ENCODE assay signal across 26 mouse cellular contexts in the genomic region with DNA sequence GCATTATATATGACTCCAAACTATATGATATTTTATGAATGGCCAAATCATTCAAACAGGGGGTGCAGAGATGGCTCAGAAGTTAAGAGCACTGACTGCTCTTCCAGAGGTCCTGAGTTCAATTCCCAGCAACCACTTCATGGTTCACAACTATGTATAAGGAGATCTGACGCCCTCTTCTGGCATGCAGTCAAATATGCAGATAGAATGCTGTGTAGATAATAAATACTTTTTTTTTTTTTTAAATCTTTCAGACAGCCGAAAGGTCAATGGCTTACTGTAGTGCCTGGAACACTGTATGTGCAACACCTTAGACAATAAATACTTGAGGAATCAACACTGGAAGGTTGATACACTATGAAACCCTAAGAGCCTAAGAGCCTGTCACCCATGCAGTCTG. TPM values are rescaled to one million over a fixed set of nuclear protein-coding genes. Genes with fewer than 3 reads are reported as not detected.
"Had no signal": no experiment of that assay in that cellular context is flagged by ENCODE, and none has a peak within 500 bp of the region (broad histone marks: within the 10 kb centered on the region; RNA-seq: fewer than 3 reads in every experiment).

No protein-coding gene starts in this region.

- H3K36me3 ChIP-seq: limb, embryonic 12.5 days; limb, embryonic 15.5 days; liver, embryonic 15.5 days; midbrain, embryonic 13.5 days had no signal

- H3K4me3 ChIP-seq: limb, embryonic 12.5 days; limb, embryonic 15.5 days; liver, embryonic 15.5 days; midbrain, embryonic 13.5 days had no signal

- H3K27ac ChIP-seq: kidney, postnatal 0 days; limb, embryonic 12.5 days; limb, embryonic 15.5 days; liver, embryonic 15.5 days; macrophage; midbrain, embryonic 13.5 days; stomach, postnatal 0 days had no signal

- H3K4me1 ChIP-seq: limb, embryonic 12.5 days; limb, embryonic 15.5 days; midbrain, embryonic 13.5 days had no signal

- H3K27me3 ChIP-seq: limb, embryonic 12.5 days; limb, embryonic 15.5 days; liver, embryonic 15.5 days; midbrain, embryonic 13.5 days had no signal

- H3K9ac ChIP-seq: limb, embryonic 12.5 days; limb, embryonic 15.5 days; liver, embryonic 15.5 days; midbrain, embryonic 13.5 days had no signal

- H3K9me3 ChIP-seq: limb, embryonic 12.5 days; limb, embryonic 15.5 days; liver, embryonic 15.5 days; midbrain, embryonic 13.5 days had no signal

- DNase-seq: kidney, adult 2 months; kidney, postnatal 25 days; left cerebral cortex, postnatal 4 days; lung, adult 2 months; right cerebral cortex, postnatal 14 days; right cerebral cortex, postnatal 4 days; thymus, postnatal 25 days had no signal

RNA-seq across cellular contexts. Expression of gene Havcr2, which starts 24.6 kb away (rescaled TPM):
- polyA plus RNA-seq: limb, embryonic 12.5 days; stomach, embryonic 14.5 days had no signal

RNA-seq across cellular contexts. Expression of gene Fam71b, which starts 33.8 kb away (rescaled TPM):
- total RNA-seq: layer of hippocampus, adult 8-10 months; layer of hippocampus, postnatal 10 days; left cerebral cortex, adult 8-10 months; left cerebral cortex, postnatal 14 days; left cerebral cortex, postnatal 4 days; midbrain, postnatal 0 days had no signal
- polyA plus RNA-seq: kidney, embryonic 14.5 days; kidney, postnatal 0 days; limb, embryonic 12.5 days; limb, embryonic 15.5 days; liver, embryonic 11.5 days; liver, embryonic 15.5 days; lung, embryonic 16.5 days; macrophage; midbrain, embryonic 13.5 days; midbrain, postnatal 0 days; neural tube, embryonic 11.5 days; neural tube, embryonic 14.5 days; stomach, embryonic 14.5 days; stomach, postnatal 0 days; urinary bladder, adult 2 months had no signal

RNA-seq across cellular contexts. Expression of gene Itk, which starts 40.8 kb away (rescaled TPM):
- polyA plus RNA-seq: limb, embryonic 12.5 days; midbrain, embryonic 13.5 days; neural tube, embryonic 11.5 days; neural tube, embryonic 14.5 days had no signal
